Mouse (Mus musculus): ENCODE measurements around the gene Wdfy3.

Gene Wdfy3

DNA sequence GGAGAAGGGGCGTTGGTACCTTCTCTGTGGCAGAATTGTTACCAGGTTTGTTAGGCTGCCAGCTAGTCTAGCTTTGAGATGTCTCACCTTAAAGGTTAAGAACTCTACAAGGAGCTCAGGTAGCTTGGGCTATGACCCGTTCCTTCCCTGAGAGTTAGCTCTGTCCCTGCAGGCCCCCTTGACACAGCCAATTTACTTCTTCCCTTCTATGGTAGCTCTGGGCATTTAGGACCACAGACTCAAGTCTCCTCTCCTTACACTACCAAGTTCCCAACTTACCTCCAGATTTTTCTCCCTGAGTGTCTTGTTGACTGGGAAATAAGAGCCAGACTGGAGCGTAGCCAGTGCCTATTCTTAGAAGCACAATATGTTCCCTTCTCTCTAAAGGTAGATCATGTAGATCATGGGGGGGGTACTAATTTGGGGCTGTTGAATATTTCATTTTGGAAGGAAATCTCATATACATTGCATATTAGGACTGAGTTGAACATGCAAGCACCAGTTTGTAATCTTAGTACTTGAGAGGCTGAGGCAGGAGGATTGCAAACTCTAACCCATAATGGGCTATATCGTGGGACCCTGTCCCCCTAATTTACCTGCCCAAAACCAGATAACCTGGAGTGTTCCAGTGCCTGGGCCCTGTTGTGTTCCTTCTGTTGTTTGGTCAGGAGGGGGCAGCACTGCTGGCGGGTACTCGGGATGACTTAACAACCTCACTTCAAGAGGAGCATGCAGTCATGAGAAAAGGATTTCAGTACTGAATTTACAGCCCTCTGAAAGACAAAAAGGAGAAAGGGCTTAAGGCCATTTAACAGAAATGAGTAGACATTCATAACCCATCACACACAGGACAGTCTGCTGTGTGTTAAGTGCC, 258.2 kb downstream of the Wdfy3 start:
- DNase-seq (ENCODE audit: inconsistent age in 2 of 2, low spot score in 1 of 2), result no peak

DNA sequence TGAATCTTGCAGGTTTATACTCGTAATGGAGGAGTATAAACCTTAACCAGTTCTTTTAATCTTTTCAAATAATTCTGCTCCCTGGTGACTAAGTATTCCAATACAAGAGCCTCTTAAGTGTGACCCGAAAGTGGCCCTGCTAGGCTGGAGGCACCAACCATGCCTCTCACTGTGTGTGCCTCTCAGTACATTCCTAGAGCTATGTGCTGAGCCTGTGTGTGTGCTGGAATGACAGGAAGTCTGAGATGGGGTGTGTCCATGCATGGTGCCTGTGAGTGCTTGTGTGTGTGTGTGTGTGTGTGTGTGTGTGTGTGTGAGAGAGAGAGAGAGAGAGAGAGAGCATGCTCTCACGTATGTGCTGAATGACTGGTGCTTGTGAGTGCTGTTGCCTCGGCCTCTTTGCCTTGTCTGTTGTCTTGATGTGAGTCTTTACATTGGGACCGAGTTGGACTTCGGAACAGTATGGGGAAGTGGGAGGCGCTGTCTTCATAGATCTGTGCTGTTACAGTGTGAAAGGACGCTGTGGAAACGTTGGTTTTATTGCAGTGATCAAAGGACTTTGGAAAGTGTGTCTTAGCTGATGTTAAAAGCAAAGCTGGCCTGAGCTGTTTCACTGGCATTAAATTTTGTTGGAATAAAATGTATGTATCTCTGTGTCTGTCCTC, 267.2 kb downstream of the Wdfy3 start:
- DNase-seq (ENCODE audit: inconsistent age in 2 of 2, low spot score in 1 of 2), result no peak

GRCm38 (mm10) chr5:101801891-101802290, 267.8 kb downstream of the Wdfy3 start:
- no peak for DNase-seq (ENCODE audit: inconsistent age in 2 of 2, low spot score in 1 of 2)

- no peak for DNase-seq (ENCODE audit: inconsistent age in 2 of 2, low spot score in 1 of 2)
Measured at GRCm38 (mm10) chr5:101792665-101793064, 277.1 kb downstream of the Wdfy3 start.

DNA sequence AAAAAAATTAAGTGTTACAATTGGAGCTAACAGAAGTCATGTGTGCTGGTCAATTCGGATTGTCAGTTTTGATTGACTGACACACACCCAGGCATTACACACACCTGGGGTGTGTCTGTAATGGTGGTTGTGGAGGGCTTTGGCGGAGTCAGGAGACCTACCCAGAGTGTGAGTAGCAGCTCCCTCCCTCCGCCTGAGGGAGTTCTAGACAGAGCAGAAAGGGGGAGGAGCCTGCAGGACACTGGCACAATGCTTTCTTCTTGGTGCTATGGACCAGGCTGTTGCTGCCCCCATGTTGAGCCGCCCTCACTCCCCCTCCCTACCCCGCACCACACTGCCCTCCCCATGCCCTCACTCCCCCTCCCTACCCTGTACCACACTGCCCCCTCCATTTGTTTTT, 279.2 kb downstream of the Wdfy3 start:
- no peak for DNase-seq (ENCODE audit: inconsistent age in 2 of 2, low spot score in 1 of 2)

DNA sequence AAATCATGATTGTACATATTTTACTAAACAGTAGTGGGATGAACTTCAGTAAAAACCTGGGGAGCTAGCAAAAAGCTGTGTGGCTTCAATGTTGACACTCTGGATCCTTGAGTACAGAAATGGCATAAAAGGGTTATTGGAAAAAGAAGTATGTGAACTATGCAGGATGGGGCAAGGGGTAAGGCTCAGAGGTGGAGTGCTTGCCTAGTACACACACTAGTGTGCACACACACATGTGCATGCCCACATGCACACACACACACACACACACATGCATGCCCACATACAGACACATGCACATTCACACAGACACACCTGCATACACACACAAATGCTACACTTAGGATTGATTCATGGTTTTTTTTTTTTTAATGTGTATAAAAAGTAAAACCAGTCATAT, 280.0 kb downstream of the Wdfy3 start:
- DNase-seq (ENCODE audit: inconsistent age in 2 of 2, low spot score in 1 of 2), result no peak

DNA sequence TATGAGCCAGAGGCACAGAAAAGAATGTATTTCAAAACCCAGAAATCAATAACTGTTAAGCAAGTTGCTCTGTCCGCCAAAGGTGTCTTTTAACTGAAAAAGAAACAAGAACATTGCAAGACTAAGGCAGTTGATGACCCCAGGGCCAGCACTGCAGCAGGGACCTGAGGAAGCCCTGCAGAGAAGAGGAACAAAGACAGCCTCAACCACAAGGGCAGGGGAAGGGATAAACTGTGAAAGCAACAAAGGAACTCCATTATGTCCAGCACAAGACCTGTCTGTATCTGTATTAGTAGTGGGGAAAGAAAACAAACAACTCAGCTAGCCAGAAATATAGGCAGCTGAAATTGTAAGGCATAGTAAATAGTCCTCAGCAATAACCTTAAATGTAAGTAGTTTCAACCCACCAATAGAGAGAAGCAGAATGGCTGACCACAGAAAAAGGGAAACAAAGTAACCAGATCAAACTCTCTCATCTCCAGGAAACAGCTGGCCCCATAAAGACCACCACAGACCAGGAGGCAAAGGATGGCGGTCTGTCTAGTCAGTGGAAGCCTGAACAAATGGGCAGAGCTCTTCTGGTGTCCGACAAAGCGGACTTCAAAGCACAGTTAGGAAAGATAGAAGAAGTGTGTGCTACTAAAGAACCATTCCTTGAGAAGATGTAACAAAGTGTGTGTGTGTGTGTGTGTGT, 283.7 kb downstream of the Wdfy3 start:
- no peak for DNase-seq (ENCODE audit: inconsistent age in 2 of 2, low spot score in 1 of 2)

DNA sequence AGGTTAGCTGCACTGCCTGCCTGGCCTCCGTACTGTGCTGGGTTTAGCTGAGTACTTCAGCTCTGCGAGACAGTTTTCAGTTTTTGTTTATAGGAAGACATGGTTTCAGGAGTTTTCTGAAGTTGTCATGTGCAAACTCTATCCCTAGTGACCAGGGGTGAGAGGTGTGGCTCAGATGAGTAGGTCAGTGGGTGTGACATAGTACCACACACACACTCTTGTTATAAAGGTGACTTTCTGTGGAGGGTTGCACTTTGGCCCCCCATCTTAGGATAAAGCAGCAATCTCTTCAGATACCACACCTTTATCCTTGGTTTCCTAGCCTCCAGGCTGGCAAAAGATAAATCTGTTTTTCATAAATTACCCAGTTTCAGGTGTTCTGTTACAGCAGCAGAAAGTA, 284.9 kb downstream of the Wdfy3 start:
- no peak for DNase-seq (ENCODE audit: inconsistent age in 2 of 2, low spot score in 1 of 2)

DNA sequence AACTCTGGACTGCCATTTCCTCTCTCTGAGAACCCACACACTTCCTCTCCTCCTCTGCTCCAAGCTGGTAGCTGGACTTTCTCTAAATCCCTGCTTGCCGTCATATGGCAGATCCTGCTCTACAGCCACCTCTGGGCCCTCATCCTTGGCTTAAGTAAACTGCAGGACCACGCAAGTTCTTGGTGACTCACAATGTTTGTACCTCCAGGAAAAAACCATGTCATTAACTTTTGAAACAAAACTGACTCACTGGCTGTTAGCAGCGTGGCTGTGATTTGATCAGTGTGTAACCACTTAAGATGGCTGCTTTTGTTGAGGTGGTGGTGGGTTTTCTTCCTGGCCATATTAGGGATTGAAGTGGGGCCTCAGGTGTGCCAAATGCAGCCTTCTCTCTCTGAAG, 285.4 kb downstream of the Wdfy3 start:
- peak in 1 of 2 experiments; percentile 48 for DNase-seq (ENCODE audit: inconsistent age in 2 of 2, low spot score in 1 of 2)
